Mouse (Mus musculus) megakaryocyte-erythroid progenitor cell, adult 5-6 weeks (primary cell): Measurements from ENCODE around the gene 9530068E07Rik. TPM values are rescaled to one million over a fixed set of nuclear protein-coding genes. Genes with fewer than 3 reads are reported as not detected.

Source experiments
- ATAC-seq: replicated peaks from 2 replicates; pipeline ENCODE4 v1.8.0; 2016; ENCODE audit warnings: mild to moderate bottlenecking, inconsistent platforms; ENCODE audit not compliant: severe bottlenecking, poor library complexity, low FRiP score, low TSS enrichment
- total RNA-seq, 2 experiments: library from RNA; stranded (forward) in 1 of 2; stranded (reverse) in 1 of 2; fragments of 200-1000, 215-1000 nt in 1 of 2; fragments of >200 nt in 1 of 2; fragmentation: Nextera tagmentation in 1 of 2; gene quantifications; 2 replicates each; pipeline ENCODE4 v1.2.3; 2014 to 2017

9530068E07Rik gene
- total RNA-seq, 2 experiments from 2014 or later = 49.7 to 51.1 TPM

GRCm38 (mm10) chr11:52405196-52405688 is 9.0 kb downstream of the 9530068E07Rik start:
- ATAC-seq = no peak

- no peak for ATAC-seq
These were observed 13.1 kb downstream of the 9530068E07Rik start for GRCm38 (mm10) chr11:52409316-52409715.

- no peak for ATAC-seq
These were observed 22.1 kb downstream of the 9530068E07Rik start for GRCm38 (mm10) chr11:52418358-52418757.

GRCm38 (mm10) chr11:52419246-52419645 is 23.0 kb downstream of the 9530068E07Rik start:
- peak; percentile 84 for ATAC-seq

- no peak for ATAC-seq
These were observed 23.6 kb downstream of the 9530068E07Rik start for GRCm38 (mm10) chr11:52419861-52420260.

- ATAC-seq = no peak
These were observed 24.2 kb downstream of the 9530068E07Rik start for GRCm38 (mm10) chr11:52420296-52421052.

- ATAC-seq = peak; percentile 14; the same call in 1 of the 2 replicates
These were observed 25.0 kb downstream of the 9530068E07Rik start for GRCm38 (mm10) chr11:52421053-52421778.

- ATAC-seq = no peak
These were observed 33.2 kb downstream of the 9530068E07Rik start for GRCm38 (mm10) chr11:52429440-52429839.

- no peak for ATAC-seq
These were observed 35.4 kb downstream of the 9530068E07Rik start for GRCm38 (mm10) chr11:52431594-52431993.

- ATAC-seq = no peak
These were observed 35.9 kb downstream of the 9530068E07Rik start for GRCm38 (mm10) chr11:52432148-52432547.

- ATAC-seq = no peak
These were observed 37.0 kb downstream of the 9530068E07Rik start for GRCm38 (mm10) chr11:52433076-52433796.

GRCm38 (mm10) chr11:52433797-52434195 is 37.6 kb downstream of the 9530068E07Rik start:
- no peak for ATAC-seq

- ATAC-seq = no peak
These were observed 39.2 kb downstream of the 9530068E07Rik start for GRCm38 (mm10) chr11:52435466-52435865.

- ATAC-seq = no peak
These were observed 40.9 kb downstream of the 9530068E07Rik start for GRCm38 (mm10) chr11:52437123-52437522.

- no peak for ATAC-seq
These were observed 44.9 kb downstream of the 9530068E07Rik start for GRCm38 (mm10) chr11:52441096-52441495.

- no peak for ATAC-seq
These were observed 51.0 kb downstream of the 9530068E07Rik start for GRCm38 (mm10) chr11:52447242-52447641.

- ATAC-seq = no peak
These were observed 52.8 kb downstream of the 9530068E07Rik start for GRCm38 (mm10) chr11:52449004-52449403.

GRCm38 (mm10) chr11:52458281-52458680 is 62.1 kb downstream of the 9530068E07Rik start:
- no peak for ATAC-seq
